Mouse (Mus musculus): ENCODE measurements around the gene Arhgef19. TPM values are rescaled to one million over a fixed set of nuclear protein-coding genes. Genes with fewer than 3 reads are reported as not detected.

Arhgef19 gene
- polyA plus RNA-seq, 1 experiment from 2014 or later, result 1.5 TPM

GRCm38 (mm10) chr4:141281153-141281552 is 41.9 kb downstream of the Arhgef19 start:
- Histone ChIP-seq H3K4me2 (ENCODE audit: low read depth, low read length, severe bottlenecking) (no peak overlapping the region), H3K27ac (ENCODE audit: low read depth, low read length) (no peak overlapping the region), H3K9ac (ENCODE audit: low read length) (no peak overlapping the region), H3K4me3 (ENCODE audit: low read depth, low read length) (no peak overlapping the region), H3K36me3 (ENCODE audit: control insufficient read depth, insufficient read depth, low read length) (no peaks in the 10 kb centered on the region), H3K9me3 (ENCODE audit: control insufficient read depth, low read length) (no peaks in the 10 kb centered on the region), H3K27me3 (ENCODE audit: control insufficient read depth, insufficient read depth, low read length) (peaks cover 4% of the 10 kb centered on the region; the same call in 1 of the 2 replicates), H3K4me1 (replicated peaks; ENCODE audit: control insufficient read depth, insufficient read depth, low read length) (peaks cover 2% of the 10 kb centered on the region; the same call in 1 of the 2 replicates)
- 71% methylated on average over 6 of the region's 6 CpGs for WGBS
- no peak for ATAC-seq (replicated peaks; ENCODE audit: low FRiP score)
- no peak for DNase-seq (ENCODE audit: low spot score)

DNA sequence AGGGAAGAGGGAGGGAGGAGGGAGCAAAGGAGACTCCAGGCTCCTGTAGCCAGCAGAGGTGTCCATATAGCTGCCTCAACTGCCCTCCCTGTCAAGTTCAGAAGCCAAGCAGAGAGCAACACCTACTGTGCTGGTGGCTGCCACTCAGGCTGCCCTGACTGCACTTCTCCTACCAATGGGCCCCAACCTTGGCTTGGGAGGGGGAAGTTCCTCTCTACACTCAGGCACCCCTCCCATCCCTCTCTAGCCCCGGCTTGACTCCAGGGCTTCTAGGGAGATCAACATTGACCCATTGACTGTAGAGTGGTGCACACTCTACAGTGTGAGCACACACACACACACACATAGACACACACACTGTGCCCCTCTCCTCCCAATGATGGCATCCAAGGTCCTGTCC is 42.3 kb downstream of the Arhgef19 start:
- Histone ChIP-seq H3K4me2 (ENCODE audit: low read depth, low read length, severe bottlenecking) (no peak overlapping the region), H3K27ac (ENCODE audit: low read depth, low read length) (no peak overlapping the region), H3K9me3 (ENCODE audit: control insufficient read depth, low read length) (no peaks in the 10 kb centered on the region), H3K4me3 (ENCODE audit: low read depth, low read length) (no peak overlapping the region), H3K36me3 (ENCODE audit: control insufficient read depth, insufficient read depth, low read length) (no peaks in the 10 kb centered on the region), H3K27me3 (ENCODE audit: control insufficient read depth, insufficient read depth, low read length) (peaks cover 5% of the 10 kb centered on the region), H3K4me1 (replicated peaks; ENCODE audit: control insufficient read depth, insufficient read depth, low read length) (peaks cover 2% of the 10 kb centered on the region; the same call in 1 of the 2 replicates), H3K9ac (ENCODE audit: low read length) (no peak overlapping the region)
- DNase-seq (ENCODE audit: low spot score), result no peak
- no peak for ATAC-seq (replicated peaks; ENCODE audit: low FRiP score)
- 88% methylated on average over 1 of the region's 1 CpGs for WGBS

- Histone ChIP-seq H3K27me3 (ENCODE audit: control insufficient read depth, insufficient read depth, low read length) (peaks cover 11% of the 10 kb centered on the region), H3K9me3 (ENCODE audit: control insufficient read depth, low read length) (no peaks in the 10 kb centered on the region), H3K27ac (ENCODE audit: low read depth, low read length) (no peak overlapping the region), H3K4me1 (replicated peaks; ENCODE audit: control insufficient read depth, insufficient read depth, low read length) (peaks cover 2% of the 10 kb centered on the region; the same call in 1 of the 2 replicates), H3K4me3 (ENCODE audit: low read depth, low read length) (no peak overlapping the region), H3K4me2 (ENCODE audit: low read depth, low read length, severe bottlenecking) (no peak overlapping the region), H3K36me3 (ENCODE audit: control insufficient read depth, insufficient read depth, low read length) (no peaks in the 10 kb centered on the region), H3K9ac (ENCODE audit: low read length) (no peak overlapping the region)
- 66% methylated on average over 3 of the region's 3 CpGs for WGBS
- ATAC-seq (replicated peaks; ENCODE audit: low FRiP score) (no peak), DNase-seq (ENCODE audit: low spot score) (no peak)
Observed at GRCm38 (mm10) chr4:141282087-141282486, 42.8 kb downstream of the Arhgef19 start.

GRCm38 (mm10) chr4:141282623-141283022 is 43.3 kb downstream of the Arhgef19 start:
- no peak overlapping the region for H3K27ac ChIP-seq (ENCODE audit: low read depth, low read length)
- H3K4me1 ChIP-seq (replicated peaks; ENCODE audit: control insufficient read depth, insufficient read depth, low read length), result peaks cover 2% of the 10 kb centered on the region; the same call in 1 of the 2 replicates

GRCm38 (mm10) chr4:141283176-141283878 is 44.0 kb downstream of the Arhgef19 start:
- Histone ChIP-seq H3K9me3 (ENCODE audit: control insufficient read depth, low read length) (no peaks in the 10 kb centered on the region), H3K4me2 (ENCODE audit: low read depth, low read length, severe bottlenecking) (no peak overlapping the region), H3K27me3 (ENCODE audit: control insufficient read depth, insufficient read depth, low read length) (peaks cover 20% of the 10 kb centered on the region), H3K4me3 (ENCODE audit: low read depth, low read length) (no peak overlapping the region), H3K4me1 (replicated peaks; ENCODE audit: control insufficient read depth, insufficient read depth, low read length) (peaks cover 2% of the 10 kb centered on the region; the same call in 1 of the 2 replicates), H3K9ac (ENCODE audit: low read length) (no peak overlapping the region), H3K27ac (ENCODE audit: low read depth, low read length) (no peak overlapping the region), H3K36me3 (ENCODE audit: control insufficient read depth, insufficient read depth, low read length) (no peaks in the 10 kb centered on the region)
- no peak for DNase-seq (ENCODE audit: low spot score)
- no peak for ATAC-seq (replicated peaks; ENCODE audit: low FRiP score)
- 67% methylated on average over 12 of the region's 12 CpGs for WGBS

More at GRCm38 (mm10) chr4:141282623-141283022, 43.3 kb downstream of the Arhgef19 start:
- H3K4me2 ChIP-seq (ENCODE audit: low read depth, low read length, severe bottlenecking), result no peak overlapping the region
- H3K36me3 ChIP-seq (ENCODE audit: control insufficient read depth, insufficient read depth, low read length), result no peaks in the 10 kb centered on the region
- H3K27me3 ChIP-seq (ENCODE audit: control insufficient read depth, insufficient read depth, low read length), result peaks cover 15% of the 10 kb centered on the region
- no peaks in the 10 kb centered on the region for H3K9me3 ChIP-seq (ENCODE audit: control insufficient read depth, low read length)
- ATAC-seq (replicated peaks; ENCODE audit: low FRiP score), result no peak
- WGBS, result 55% methylated on average over 5 of the region's 5 CpGs
- no peak overlapping the region for H3K9ac ChIP-seq (ENCODE audit: low read length)
- no peak for DNase-seq (ENCODE audit: low spot score)
- H3K4me3 ChIP-seq (ENCODE audit: low read depth, low read length), result no peak overlapping the region

DNA sequence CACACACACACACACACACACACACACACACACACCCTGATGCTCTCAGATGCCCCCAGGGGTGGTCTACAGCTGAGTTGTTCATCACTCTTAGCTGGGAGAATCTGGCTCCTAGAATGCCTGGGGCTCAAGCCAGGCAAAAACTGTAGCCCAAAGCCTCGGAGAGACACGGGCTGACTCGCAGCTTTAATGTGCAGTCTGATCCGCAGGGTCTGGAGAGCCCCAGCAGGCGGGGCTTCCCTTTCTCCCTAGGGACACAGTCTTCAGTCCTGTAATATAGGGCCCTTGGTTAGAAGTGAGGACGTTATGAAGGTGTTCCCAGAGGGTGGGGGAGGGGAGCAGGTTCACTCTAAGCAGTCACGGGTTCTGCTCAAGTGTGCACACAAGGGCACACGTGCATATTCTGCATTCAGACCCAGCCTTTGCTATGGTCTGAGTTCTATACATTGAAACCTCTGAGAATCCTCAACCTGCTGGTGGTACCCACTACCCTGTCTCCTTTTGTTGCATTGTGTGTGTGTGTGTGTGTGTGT is 44.6 kb downstream of the Arhgef19 start:
- no peaks in the 10 kb centered on the region for H3K9me3 ChIP-seq (ENCODE audit: control insufficient read depth, low read length)
- H3K4me2 ChIP-seq (ENCODE audit: low read depth, low read length, severe bottlenecking), result no peak overlapping the region
- no peak for ATAC-seq (replicated peaks; ENCODE audit: low FRiP score)
- H3K27me3 ChIP-seq (ENCODE audit: control insufficient read depth, insufficient read depth, low read length), result peaks cover 20% of the 10 kb centered on the region
- 22% methylated on average over 8 of the region's 8 CpGs for WGBS
- H3K36me3 ChIP-seq (ENCODE audit: control insufficient read depth, insufficient read depth, low read length), result no peaks in the 10 kb centered on the region
- no peak overlapping the region for H3K9ac ChIP-seq (ENCODE audit: low read length)
- no peak overlapping the region for H3K27ac ChIP-seq (ENCODE audit: low read depth, low read length)
- DNase-seq (ENCODE audit: low spot score), result no peak
- peaks cover 2% of the 10 kb centered on the region; the same call in 1 of the 2 replicates for H3K4me1 ChIP-seq (replicated peaks; ENCODE audit: control insufficient read depth, insufficient read depth, low read length)
- H3K4me3 ChIP-seq (ENCODE audit: low read depth, low read length), result no peak overlapping the region

DNA sequence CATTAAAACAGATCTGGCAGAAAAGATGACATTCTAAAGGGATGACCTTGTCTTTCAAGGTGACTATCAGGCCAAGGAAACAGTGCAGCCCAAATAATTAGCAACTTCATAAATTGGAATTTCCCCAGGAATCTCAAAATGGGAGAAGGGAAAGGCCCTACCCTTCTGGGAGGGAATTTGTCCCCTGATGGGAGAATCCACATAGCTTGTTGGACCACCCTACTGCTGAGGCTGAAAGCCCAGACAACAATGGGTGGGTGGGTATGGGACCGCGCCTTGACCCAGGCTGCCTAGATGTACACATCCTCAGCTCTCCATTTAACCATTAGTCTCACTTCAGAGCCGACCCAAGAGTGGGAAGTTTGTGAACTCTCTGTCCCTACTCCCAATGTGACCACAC is 45.2 kb downstream of the Arhgef19 start:
- H3K36me3 ChIP-seq (ENCODE audit: control insufficient read depth, insufficient read depth, low read length), result no peaks in the 10 kb centered on the region
- peaks cover 22% of the 10 kb centered on the region for H3K27me3 ChIP-seq (ENCODE audit: control insufficient read depth, insufficient read depth, low read length)
- no peak overlapping the region for H3K27ac ChIP-seq (ENCODE audit: low read depth, low read length)
- ATAC-seq (replicated peaks; ENCODE audit: low FRiP score) (no peak), DNase-seq (ENCODE audit: low spot score) (no peak)
- no peaks in the 10 kb centered on the region for H3K9me3 ChIP-seq (ENCODE audit: control insufficient read depth, low read length)
- 71% methylated on average over 3 of the region's 3 CpGs for WGBS
- H3K4me3 ChIP-seq (ENCODE audit: low read depth, low read length), result no peak overlapping the region
- H3K4me1 ChIP-seq (replicated peaks; ENCODE audit: control insufficient read depth, insufficient read depth, low read length), result no peaks in the 10 kb centered on the region; the same call in 1 of the 2 replicates
- H3K9ac ChIP-seq (ENCODE audit: low read length), result no peak overlapping the region
- H3K4me2 ChIP-seq (ENCODE audit: low read depth, low read length, severe bottlenecking), result no peak overlapping the region

DNA sequence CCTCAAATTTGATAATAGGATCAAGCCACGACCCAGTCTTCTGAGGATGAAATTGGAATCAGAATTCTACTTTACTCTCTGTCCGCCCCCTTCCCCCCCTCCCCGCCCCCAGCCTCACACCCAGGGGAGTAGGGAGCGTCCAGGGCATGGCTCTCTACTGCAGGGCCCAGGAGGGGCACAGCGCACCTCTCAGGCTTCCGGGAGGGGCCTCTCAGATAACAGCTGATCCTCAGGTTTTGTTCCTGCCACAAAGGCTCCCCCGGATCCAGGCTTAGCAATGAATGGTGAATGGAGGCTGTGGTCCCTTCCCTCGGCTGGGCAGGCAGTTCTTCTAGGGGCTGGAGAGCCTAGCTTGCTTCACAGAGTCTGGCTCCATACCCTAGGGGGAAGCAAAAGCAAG is 45.8 kb downstream of the Arhgef19 start:
- Histone ChIP-seq H3K4me2 (ENCODE audit: low read depth, low read length, severe bottlenecking) (no peak overlapping the region), H3K27me3 (ENCODE audit: control insufficient read depth, insufficient read depth, low read length) (peaks cover 22% of the 10 kb centered on the region), H3K4me3 (ENCODE audit: low read depth, low read length) (no peak overlapping the region), H3K9me3 (ENCODE audit: control insufficient read depth, low read length) (no peaks in the 10 kb centered on the region), H3K4me1 (replicated peaks; ENCODE audit: control insufficient read depth, insufficient read depth, low read length) (no peaks in the 10 kb centered on the region; the same call in 1 of the 2 replicates), H3K9ac (ENCODE audit: low read length) (no peak overlapping the region; the same call in 1 of the 2 replicates), H3K27ac (ENCODE audit: low read depth, low read length) (no peak overlapping the region), H3K36me3 (ENCODE audit: control insufficient read depth, insufficient read depth, low read length) (no peaks in the 10 kb centered on the region)
- 9% methylated on average over 8 of the region's 8 CpGs for WGBS
- DNase-seq (ENCODE audit: low spot score) (no peak), ATAC-seq (replicated peaks; ENCODE audit: low FRiP score) (no peak)
